Mouse (Mus musculus): Measurements from ENCODE around the gene Atp1a4.

- TF ChIP-seq POLR2A (IDR thresholded peaks at IDR 0.05; ENCODE audit: low read depth, low read length) = no peak
- TF ChIP-seq CTCF (conservative IDR thresholded peaks at IDR 0.05; ENCODE audit: insufficient read depth, insufficient read length, low read depth, low read length) = no peak
These were observed 39.7 kb upstream of the Atp1a4 start, which contains the start of gene Atp1a2 for GRCm38 (mm10) chr1:172297611-172298537.

Measured in kidney, adult 2 months (tissue).